Mouse (Mus musculus): ENCODE data around the gene Rpl22. TPM values are rescaled to one million over a fixed set of nuclear protein-coding genes. Genes with fewer than 3 reads are reported as not detected.

Rpl22 gene
- polyA plus RNA-seq (2016; fragmentation: Nextera tagmentation; extraction: Ambion mirVana): 276 and 327 TPM in 2 replicates

DNA sequence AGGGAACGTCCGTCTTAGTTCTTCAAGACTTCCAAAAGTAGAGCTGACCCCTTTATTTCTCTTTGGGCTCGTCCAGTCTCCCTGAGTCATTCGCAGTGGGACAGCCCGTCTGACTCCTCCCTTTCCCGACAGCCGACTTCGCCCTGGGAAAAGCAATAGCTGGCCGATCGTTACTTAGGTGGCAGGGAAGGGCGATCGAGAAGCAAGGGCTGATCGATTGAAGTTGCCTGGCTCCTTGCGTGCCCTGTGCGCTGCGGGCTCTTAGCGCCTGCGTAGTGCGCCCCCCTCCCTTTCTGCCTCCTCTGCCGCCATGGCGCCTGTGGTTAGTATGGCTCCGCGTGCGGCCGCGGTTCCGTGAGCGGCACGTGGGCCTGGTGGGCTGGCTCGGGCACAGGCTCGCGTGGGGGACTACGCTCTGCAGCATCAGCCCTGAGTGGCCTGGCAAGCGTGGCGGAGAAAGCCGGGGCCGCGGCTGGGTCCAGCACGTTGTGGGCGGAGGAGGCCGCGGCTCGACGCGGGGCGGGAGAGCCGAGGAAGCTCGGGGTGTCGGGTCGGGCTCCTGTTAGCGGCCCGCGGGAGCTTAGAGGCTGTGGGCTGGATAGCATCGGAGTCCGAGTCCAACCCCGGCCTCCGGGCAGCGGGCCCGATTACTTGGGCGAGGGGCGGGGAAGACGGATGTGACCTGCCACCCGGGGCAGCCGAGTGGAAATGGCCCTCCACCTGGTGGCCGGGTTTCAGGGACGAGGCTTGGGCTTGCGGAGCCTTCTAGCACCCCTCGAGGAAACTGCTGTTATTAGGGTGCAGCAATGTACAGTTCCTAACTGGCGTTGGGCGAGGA is at the start of gene Rpl22:
Gene Rpl22 (plus strand): TSS at position 169 of the 838 bp plus-strand sequence.
- Histone ChIP-seq H3K9me3 (no peaks in the 10 kb centered on the region), H3K4me1 (replicated peaks) (peaks cover 32% of the 10 kb centered on the region), H3K27ac (peak within 1 kb of the TSS; percentile 97), H3K36me3 (peaks cover 36% of the 10 kb centered on the region), H3K4me3 (peak within 1 kb of the TSS; percentile 99), H3K27me3 (ENCODE audit: insufficient read depth, poor library complexity, severe bottlenecking) (peaks cover 6% of the 10 kb centered on the region; the same call in 1 of the 2 replicates)
- DNase-seq (ENCODE audit: low spot score): peak; percentile 96
- under 1% methylated on average over 70 of the region's 70 CpGs for WGBS

DNA sequence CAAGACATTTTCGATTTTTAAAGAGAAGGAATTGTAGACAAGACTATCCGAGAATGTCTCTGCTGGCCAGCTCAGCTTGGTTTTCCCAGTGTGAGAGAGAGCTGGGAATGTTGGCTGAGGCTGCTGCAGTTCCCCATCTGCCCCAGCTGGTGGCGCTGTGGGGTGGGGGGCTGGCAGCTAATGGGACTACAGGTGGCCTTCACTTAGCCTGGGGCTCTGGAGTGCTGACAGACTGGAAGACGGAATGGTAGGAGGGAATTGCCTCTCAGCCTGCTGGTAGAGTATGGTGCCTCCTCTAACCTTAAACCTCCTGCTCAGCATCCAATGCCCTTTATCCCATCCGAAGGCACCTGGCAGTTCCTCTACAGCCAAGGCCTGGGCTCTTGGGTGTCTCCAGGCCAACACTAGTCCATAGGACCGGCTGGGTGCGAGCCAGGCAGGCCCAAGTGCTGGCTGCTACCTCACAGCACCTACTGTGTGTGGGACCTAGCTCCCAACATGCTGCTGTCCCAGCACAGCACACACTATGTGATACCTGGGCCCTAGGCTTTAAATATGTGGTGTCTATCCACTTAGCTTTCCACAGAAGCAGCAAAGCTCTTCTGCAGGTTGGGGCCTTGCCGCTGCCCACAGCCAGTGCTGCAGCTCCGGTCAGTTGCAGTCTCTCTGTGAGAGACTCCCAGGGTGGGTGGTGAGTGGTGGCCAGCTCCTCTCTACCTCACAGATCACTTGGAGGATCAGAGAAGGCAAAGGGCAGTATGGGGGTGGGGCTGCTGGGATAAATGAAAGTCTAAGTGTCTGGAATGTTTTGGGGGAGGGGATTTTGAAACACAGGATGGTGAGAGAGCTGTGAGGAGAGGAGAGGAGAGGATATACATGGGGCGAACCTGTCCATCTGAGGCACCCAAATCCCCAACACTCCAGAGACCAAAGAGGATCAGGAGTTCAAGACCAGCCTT is 48.9 kb upstream of the Rpl22 start:
- H3K27ac ChIP-seq: no peak overlapping the region
- peaks cover 56% of the 10 kb centered on the region for H3K4me1 ChIP-seq (replicated peaks)
- no peak overlapping the region for H3K4me3 ChIP-seq
- peaks cover 3% of the 10 kb centered on the region; the same call in 1 of the 2 replicates for H3K9me3 ChIP-seq
- peaks cover 93% of the 10 kb centered on the region for H3K27me3 ChIP-seq (ENCODE audit: insufficient read depth, poor library complexity, severe bottlenecking)
- peak; percentile 59 for DNase-seq (ENCODE audit: low spot score)
- WGBS: 53% methylated on average over 10 of the region's 10 CpGs
- H3K36me3 ChIP-seq: peaks cover 23% of the 10 kb centered on the region

DNA sequence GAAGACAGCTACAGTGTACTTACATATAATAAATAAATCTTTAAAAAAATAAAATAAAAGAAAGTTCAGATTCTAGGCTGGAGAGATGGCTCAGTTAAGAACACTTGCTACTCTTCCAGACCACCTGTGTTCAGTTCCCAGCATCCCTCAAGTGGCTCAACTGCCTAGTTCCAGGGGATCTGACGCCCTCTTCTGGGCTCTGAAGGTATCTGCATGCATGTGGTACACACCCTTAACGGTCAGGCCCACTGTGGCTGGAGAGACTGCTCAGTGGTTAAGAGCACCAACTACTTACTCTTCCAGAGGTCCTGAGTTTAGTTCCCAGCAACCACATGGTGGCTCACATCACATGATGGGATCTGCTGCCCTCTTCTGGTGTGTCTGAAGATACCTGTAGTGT is 47.6 kb upstream of the Rpl22 start:
- DNase-seq (ENCODE audit: low spot score): no peak
- Histone ChIP-seq H3K4me1 (replicated peaks) (peaks cover 56% of the 10 kb centered on the region), H3K4me3 (no peak overlapping the region), H3K27ac (no peak overlapping the region), H3K9me3 (peaks cover 3% of the 10 kb centered on the region; the same call in 1 of the 2 replicates), H3K36me3 (peaks cover 23% of the 10 kb centered on the region), H3K27me3 (ENCODE audit: insufficient read depth, poor library complexity, severe bottlenecking) (peaks cover 93% of the 10 kb centered on the region)
- WGBS: 67% methylated on average over 2 of the region's 2 CpGs

DNA sequence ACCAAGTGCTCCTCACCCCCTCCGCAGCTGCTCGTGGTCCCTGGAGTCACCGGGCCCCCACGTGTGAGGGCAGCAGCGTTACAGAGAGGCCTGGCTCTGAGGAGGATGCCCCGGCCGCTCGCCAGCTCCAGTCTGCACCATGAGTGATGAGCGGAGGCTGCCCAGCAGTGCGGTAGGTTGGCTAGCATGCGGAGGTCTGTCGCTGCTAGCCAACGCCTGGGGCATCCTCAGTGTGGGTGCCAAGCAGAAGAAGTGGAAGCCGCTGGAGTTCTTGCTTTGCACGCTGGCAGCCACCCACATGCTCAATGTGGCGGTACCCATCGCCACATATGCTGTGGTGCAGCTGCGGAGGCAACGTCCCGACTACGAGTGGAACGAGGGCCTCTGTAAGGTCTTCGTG is 46.6 kb upstream of the Rpl22 start:
- Histone ChIP-seq H3K27ac (no peak overlapping the region), H3K36me3 (peaks cover 23% of the 10 kb centered on the region), H3K27me3 (ENCODE audit: insufficient read depth, poor library complexity, severe bottlenecking) (peaks cover 93% of the 10 kb centered on the region), H3K4me3 (no peak overlapping the region), H3K9me3 (peaks cover 3% of the 10 kb centered on the region; the same call in 1 of the 2 replicates), H3K4me1 (replicated peaks) (peaks cover 53% of the 10 kb centered on the region)
- no peak for DNase-seq (ENCODE audit: low spot score)
- 92% methylated on average over 23 of the region's 23 CpGs for WGBS

DNA sequence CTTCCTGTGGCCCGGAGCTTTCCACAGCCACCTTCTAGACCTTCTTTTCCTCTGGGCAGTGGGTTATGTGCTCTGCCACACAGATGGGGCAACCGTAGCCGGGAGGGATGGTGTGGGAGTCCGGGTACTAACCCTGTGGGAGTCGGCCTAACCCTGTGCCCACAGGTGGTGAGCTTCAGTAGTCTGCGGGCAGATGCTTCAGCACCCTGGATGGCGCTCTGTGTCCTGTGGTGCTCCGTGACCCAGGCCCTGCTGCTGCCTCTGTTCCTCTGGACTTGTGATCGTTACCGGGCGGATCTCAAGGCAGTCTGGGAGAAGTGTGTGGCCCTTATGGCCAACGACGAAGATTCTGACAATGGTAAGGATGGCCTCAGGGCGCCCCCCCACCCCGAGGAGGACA is 43.9 kb upstream of the Rpl22 start:
- Histone ChIP-seq H3K4me3 (no peak overlapping the region), H3K4me1 (replicated peaks) (peaks cover 42% of the 10 kb centered on the region), H3K9me3 (peaks cover 3% of the 10 kb centered on the region; the same call in 1 of the 2 replicates), H3K36me3 (peaks cover 23% of the 10 kb centered on the region), H3K27me3 (ENCODE audit: insufficient read depth, poor library complexity, severe bottlenecking) (peaks cover 93% of the 10 kb centered on the region), H3K27ac (no peak overlapping the region)
- no peak for DNase-seq (ENCODE audit: low spot score)
- 51% methylated on average over 15 of the region's 15 CpGs for WGBS

DNA sequence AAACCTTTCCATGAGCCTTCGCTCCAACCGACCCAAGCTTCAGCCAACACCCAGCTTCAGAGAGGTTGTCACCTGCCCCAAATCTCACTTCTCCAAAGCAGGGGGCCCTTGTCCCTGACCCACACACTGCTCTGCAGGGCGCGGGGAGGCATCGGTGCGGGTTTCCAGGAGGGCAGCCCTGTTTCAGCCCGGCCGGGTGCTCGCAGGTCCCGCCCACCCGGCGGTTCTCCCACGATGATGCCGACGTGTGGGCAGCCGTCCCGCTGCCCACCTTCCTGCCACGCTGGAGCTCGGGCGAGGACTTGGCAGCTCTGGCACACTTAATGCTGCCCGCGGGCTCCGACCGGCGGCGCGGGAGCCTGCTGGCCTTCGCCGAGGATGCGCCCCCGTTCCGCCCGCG is 42.8 kb upstream of the Rpl22 start:
- peak overlapping the region; percentile 46 for H3K4me3 ChIP-seq
- H3K27me3 ChIP-seq (ENCODE audit: insufficient read depth, poor library complexity, severe bottlenecking): peaks cover 93% of the 10 kb centered on the region
- WGBS: 21% methylated on average over 34 of the region's 34 CpGs
- peaks cover 3% of the 10 kb centered on the region; the same call in 1 of the 2 replicates for H3K9me3 ChIP-seq
- H3K36me3 ChIP-seq: peaks cover 21% of the 10 kb centered on the region
- peak overlapping the region; percentile 20; the same call in 1 of the 2 replicates for H3K27ac ChIP-seq
- DNase-seq (ENCODE audit: low spot score): no peak
- H3K4me1 ChIP-seq (replicated peaks): peaks cover 49% of the 10 kb centered on the region

DNA sequence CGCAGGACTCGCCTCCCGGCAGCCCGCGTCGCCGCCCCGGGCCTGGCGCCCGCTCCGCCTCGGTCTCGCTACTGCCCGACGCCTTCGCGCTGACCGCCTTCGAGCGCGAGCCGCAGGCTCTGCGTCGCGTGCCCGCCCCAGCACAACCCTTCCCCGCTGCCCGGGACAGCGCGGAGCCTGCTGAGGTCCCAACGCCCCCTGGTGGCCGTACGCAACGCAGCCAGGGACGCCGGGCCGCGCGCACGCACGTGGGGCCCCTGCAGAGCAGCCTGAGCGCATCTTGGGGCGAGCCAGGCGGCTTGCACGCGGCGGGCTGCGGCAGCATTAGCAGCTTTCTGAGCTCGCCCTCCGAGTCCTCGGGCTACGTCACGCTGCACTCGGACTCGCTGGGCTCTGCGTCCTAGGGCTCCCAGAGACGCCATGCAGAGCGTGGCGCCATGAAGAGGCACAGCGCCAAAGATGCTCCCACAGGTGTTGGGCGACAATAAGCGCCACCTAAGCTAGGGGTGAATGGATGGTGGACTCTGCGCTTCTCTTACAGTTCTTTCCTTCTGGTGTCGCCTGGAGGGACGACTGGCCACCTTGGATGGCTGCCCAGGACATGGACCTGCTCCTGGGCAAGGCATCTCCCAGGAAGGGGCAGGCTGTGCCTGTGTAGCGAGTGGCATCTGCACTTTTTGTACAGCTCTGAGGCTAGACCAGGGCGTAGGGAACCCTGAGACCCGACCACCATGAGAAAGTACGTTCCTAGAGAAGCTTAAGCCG is 42.2 kb upstream of the Rpl22 start:
- no peaks in the 10 kb centered on the region for H3K9me3 ChIP-seq
- peak overlapping the region; percentile 46 for H3K4me3 ChIP-seq
- peaks cover 100% of the 10 kb centered on the region for H3K27me3 ChIP-seq (ENCODE audit: insufficient read depth, poor library complexity, severe bottlenecking)
- peaks cover 55% of the 10 kb centered on the region for H3K4me1 ChIP-seq (replicated peaks)
- peak overlapping the region; percentile 20; the same call in 1 of the 2 replicates for H3K27ac ChIP-seq
- 5% methylated on average over 70 of the region's 70 CpGs for WGBS
- H3K36me3 ChIP-seq: peaks cover 21% of the 10 kb centered on the region
- DNase-seq (ENCODE audit: low spot score): peak; percentile 87

DNA sequence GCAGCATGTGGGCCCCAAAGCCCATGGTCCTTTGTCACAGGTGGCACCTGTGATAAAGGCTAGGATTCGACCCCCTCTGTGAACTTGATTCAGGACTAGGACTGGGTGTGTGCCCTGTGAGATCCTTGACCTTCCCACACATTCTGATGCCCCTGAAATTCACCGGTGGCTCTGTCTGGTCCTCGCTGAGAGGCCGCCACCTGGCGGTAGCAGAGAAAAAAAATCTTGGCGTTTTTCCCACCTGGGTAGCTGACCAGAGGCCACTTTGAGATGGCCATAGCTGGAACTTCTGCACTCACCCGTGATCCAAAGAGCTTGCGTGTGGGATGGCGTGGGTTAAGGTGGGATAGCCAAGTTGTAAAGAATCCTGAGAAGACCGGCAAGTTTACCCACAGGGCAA is 40.0 kb upstream of the Rpl22 start:
- peaks cover 4% of the 10 kb centered on the region; the same call in 1 of the 2 replicates for H3K36me3 ChIP-seq
- H3K27me3 ChIP-seq (ENCODE audit: insufficient read depth, poor library complexity, severe bottlenecking): peaks cover 98% of the 10 kb centered on the region
- peak; percentile 61 for DNase-seq (ENCODE audit: low spot score)
- H3K4me3 ChIP-seq: no peak overlapping the region
- 4% methylated on average over 10 of the region's 10 CpGs for WGBS
- peaks cover 69% of the 10 kb centered on the region for H3K4me1 ChIP-seq (replicated peaks)
- H3K9me3 ChIP-seq: no peaks in the 10 kb centered on the region
- H3K27ac ChIP-seq: no peak overlapping the region

DNA sequence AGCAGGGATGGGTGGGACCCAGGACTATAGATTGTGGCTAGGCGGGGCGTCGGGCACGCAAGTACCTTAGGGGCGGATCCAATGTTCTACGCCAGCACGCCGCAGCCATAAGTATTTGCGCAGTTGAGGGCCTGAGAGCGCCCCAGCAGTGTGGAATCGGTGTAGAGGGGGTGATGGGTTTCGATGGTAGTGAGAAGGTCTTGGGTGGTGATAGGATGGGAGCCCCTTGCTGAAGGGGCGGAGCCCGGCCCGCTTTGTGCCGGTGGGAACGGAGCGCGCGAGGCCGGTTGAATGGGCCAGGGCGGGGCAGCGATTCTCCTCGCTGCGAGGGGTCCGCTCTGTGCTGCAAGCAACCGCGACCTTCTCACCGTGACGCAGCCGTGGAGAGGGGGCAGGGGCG is 39.4 kb upstream of the Rpl22 start:
- Histone ChIP-seq H3K36me3 (no peaks in the 10 kb centered on the region), H3K27me3 (ENCODE audit: insufficient read depth, poor library complexity, severe bottlenecking) (peaks cover 98% of the 10 kb centered on the region), H3K27ac (0 out of 2 replicates have a peak overlapping the region, but pooled peaks have one; percentile 62), H3K4me1 (replicated peaks) (peaks cover 76% of the 10 kb centered on the region), H3K4me3 (peak overlapping the region; percentile 42), H3K9me3 (no peaks in the 10 kb centered on the region)
- 1% methylated on average over 32 of the region's 32 CpGs for WGBS
- DNase-seq (ENCODE audit: low spot score): peak; percentile 69

DNA sequence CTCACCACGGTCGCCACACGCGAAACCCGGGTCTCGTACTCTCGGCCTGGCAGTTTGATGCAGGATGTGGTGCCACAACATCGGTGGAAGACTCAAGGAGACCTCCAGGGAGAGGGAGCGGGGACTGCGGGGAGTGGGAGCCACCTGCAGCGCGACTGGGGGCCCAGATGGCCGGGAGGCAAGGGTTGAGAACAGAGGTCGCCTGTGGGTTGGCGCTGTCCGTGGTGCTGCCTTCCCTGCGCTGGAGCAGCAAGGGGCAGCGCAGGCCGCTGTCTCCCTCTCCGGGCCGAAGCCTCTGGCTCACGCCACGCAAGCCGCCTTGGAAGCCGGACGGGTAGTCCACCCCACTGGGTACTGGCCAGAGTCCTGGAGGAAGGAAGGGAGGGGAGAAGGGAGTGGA is 38.7 kb upstream of the Rpl22 start:
- H3K27me3 ChIP-seq (ENCODE audit: insufficient read depth, poor library complexity, severe bottlenecking): peaks cover 98% of the 10 kb centered on the region
- DNase-seq (ENCODE audit: low spot score): peak; percentile 75
- H3K4me3 ChIP-seq: peak overlapping the region; percentile 42
- H3K27ac ChIP-seq: peak overlapping the region; percentile 75; the same call in 1 of the 2 replicates
- H3K36me3 ChIP-seq: no peaks in the 10 kb centered on the region
- H3K9me3 ChIP-seq: no peaks in the 10 kb centered on the region
- peaks cover 78% of the 10 kb centered on the region for H3K4me1 ChIP-seq (replicated peaks)
- 3% methylated on average over 26 of the region's 26 CpGs for WGBS

DNA sequence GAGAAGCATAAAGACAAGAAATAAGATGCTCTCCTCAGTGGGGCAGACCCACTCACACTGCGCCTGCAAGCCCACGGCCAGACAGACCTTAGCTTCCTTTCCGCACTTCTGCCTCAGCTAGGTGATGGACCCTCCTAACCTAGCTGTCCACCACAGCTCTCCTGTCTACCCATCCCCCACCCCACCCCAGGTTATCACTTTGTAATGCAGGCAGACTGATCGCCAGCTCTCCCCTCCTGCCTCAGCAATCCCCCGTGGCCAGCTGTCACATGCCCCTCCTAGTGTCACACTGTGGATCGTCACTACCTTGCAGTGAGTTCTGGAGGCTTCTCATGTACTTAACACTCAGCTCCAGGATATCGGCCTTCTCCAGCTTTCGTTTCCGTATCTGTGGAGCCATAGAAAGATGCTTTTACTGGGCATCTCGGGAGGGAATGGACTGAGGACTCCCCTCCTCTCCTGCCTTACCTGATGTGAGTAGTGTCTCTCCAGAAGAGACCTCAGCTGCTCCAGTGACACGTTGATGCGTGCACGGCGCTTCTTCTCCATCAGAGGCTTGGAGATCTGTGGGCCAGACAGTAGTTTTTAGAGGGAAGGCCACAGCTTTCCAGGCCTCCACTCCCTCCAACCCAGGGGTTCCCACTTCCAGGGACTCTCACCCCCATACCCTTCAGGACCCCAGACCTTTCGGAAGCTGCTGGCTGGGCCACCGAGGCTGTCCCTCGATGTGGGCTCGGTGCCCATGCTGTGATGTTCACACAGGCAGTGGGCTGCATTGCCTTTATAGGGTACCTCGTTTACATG is 38.0 kb upstream of the Rpl22 start:
- H3K4me1 ChIP-seq (replicated peaks): peaks cover 78% of the 10 kb centered on the region
- H3K4me3 ChIP-seq: peak overlapping the region; percentile 42
- H3K27me3 ChIP-seq (ENCODE audit: insufficient read depth, poor library complexity, severe bottlenecking): peaks cover 98% of the 10 kb centered on the region
- no peaks in the 10 kb centered on the region for H3K36me3 ChIP-seq
- H3K9me3 ChIP-seq: no peaks in the 10 kb centered on the region
- DNase-seq (ENCODE audit: low spot score): peak; percentile 15
- peak overlapping the region; percentile 75; the same call in 1 of the 2 replicates for H3K27ac ChIP-seq
- WGBS: 6% methylated on average over 19 of the region's 19 CpGs
